Mouse (Mus musculus): ENCODE measurements around the gene Csrp2. TPM values are rescaled to one million over a fixed set of nuclear protein-coding genes. Genes with fewer than 3 reads are reported as not detected.

Csrp2 gene
- total and polyA plus RNA-seq, 3 experiments, result 4.8 to 19.6 TPM; not detected in 1

DNA sequence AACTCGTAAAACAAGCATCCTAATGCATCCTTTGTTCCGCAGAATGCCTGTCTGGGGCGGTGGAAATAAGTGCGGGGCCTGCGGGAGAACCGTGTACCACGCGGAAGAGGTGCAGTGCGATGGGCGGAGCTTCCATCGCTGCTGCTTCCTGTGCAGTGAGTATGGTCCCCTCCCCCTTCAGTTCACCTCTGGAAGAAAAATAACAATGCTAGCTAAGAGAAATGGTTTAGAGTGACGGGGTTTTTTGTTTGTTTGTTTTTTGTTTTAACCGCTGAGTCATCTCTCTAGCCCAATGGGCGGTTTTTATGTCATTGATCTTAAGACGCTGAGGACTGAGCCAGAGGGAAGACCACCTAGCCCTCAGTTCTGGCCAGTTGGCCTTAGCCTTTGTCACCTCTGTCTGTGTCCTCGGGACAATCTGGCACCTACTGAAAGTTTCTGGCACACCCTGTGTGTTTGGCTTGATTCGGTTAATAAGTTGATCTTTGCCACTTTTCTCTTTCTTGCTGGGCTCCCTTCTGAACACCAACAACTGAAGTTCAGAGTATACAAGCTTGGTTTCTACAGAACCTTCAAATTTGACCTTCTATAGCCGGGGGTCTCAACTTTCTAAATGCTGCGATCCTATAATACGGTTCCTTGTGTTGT, 12.4 kb downstream of the Csrp2 start:
- H3K4me1 ChIP-seq (ENCODE audit: control insufficient read depth in 1 of 2, insufficient read depth in 2 of 2, low read length in 2 of 2), result no peaks in the 10 kb centered on the region

DNA sequence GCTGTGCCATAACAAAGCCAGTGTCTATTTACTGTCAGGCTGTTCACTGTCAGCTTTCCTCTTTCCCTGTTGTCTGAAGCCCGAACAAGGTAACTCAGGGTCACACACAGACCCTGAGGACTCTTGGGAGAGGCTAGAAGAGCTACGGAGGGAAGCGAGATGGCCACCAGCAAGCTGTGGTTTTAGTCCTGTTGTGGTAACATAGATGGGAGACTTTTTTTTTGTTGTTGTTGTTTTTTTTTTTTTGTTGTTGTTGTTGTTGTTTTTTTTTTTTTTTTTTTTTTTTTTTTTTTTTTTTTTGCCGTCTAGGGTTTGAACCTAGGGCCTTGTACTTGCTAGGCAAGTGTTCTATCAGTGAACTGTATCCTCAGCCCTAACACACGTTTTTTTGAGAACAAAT, 14.0 kb downstream of the Csrp2 start:
- Histone ChIP-seq H3K4me1 (ENCODE audit: control insufficient read depth in 1 of 2, insufficient read depth in 2 of 2, low read length in 2 of 2) (no peaks in the 10 kb centered on the region), H3K9ac (ENCODE audit: control insufficient read depth, low read depth, low read length, poor library complexity, severe bottlenecking) (no peak overlapping the region), H3K36me3 (ENCODE audit: control insufficient read depth in 1 of 2, insufficient read depth in 2 of 2, low read length in 2 of 2) (no peaks in the 10 kb centered on the region), H3K9me3 (replicated peaks; ENCODE audit: insufficient read depth, low read length) (no peaks in the 10 kb centered on the region), H3K4me3 (ENCODE audit: control insufficient read depth in 1 of 2, insufficient read depth in 1 of 2, low read depth in 2 of 2, low read length in 2 of 2) (no peak overlapping the region), H3K79me2 (ENCODE audit: control insufficient read depth, insufficient read depth, low read length, poor library complexity) (no peaks in the 10 kb centered on the region), H3K27ac (ENCODE audit: control insufficient read depth, low read depth, low read length) (no peak overlapping the region), H3K27me3 (ENCODE audit: control insufficient read depth in 1 of 2, insufficient read depth in 2 of 2, low read length in 2 of 2) (no peaks in the 10 kb centered on the region)
- DNase-seq (ENCODE audit: low read depth, low spot score), result no peak
- TF ChIP-seq MXI1 (IDR thresholded peaks at IDR 0.05; ENCODE audit: low read depth, low read length) (no peak), NELFE (IDR thresholded peaks at IDR 0.05; ENCODE audit: low read depth, low read length) (no peak), MEF2A (IDR thresholded peaks at IDR 0.05; ENCODE audit: extremely low read depth, insufficient replicate concordance, low read depth, low read length, poor library complexity, severe bottlenecking) (no peak), ZMIZ1 (IDR thresholded peaks at IDR 0.05; ENCODE audit: low read depth, low read length) (no peak), POLR2AphosphoS5 (IDR thresholded peaks at IDR 0.05; ENCODE audit: borderline replicate concordance, low read depth, low read length) (no peak), TBP (IDR thresholded peaks at IDR 0.05; ENCODE audit: low read depth, low read length) (no peak), ZKSCAN1 (IDR thresholded peaks at IDR 0.05; ENCODE audit: low read depth, low read length) (no peak), MAX (IDR thresholded peaks at IDR 0.05; ENCODE audit: low read length) (no peak), SIN3A (IDR thresholded peaks at IDR 0.05; ENCODE audit: low read length) (no peak), RCOR1 (IDR thresholded peaks at IDR 0.05; ENCODE audit: low read depth, low read length) (no peak), EP300 (IDR thresholded peaks at IDR 0.05; ENCODE audit: low read depth in 1 of 2, low read length in 2 of 2) (no peak), POLR2AphosphoS2 (IDR thresholded peaks at IDR 0.05; ENCODE audit: low read length) (no peak)

More for the DNA sequence above, 12.4 kb downstream of the Csrp2 start:
- no peak overlapping the region for H3K4me3 ChIP-seq (ENCODE audit: control insufficient read depth in 1 of 2, insufficient read depth in 1 of 2, low read depth in 2 of 2, low read length in 2 of 2)
- no peaks in the 10 kb centered on the region for H3K27me3 ChIP-seq (ENCODE audit: control insufficient read depth in 1 of 2, insufficient read depth in 2 of 2, low read length in 2 of 2)
- no peak for DNase-seq (ENCODE audit: low read depth, low spot score)
- no peaks in the 10 kb centered on the region for H3K9me3 ChIP-seq (replicated peaks; ENCODE audit: insufficient read depth, low read length)
- H3K36me3 ChIP-seq (ENCODE audit: control insufficient read depth in 1 of 2, insufficient read depth in 2 of 2, low read length in 2 of 2), result no peaks in the 10 kb centered on the region
- H3K79me2 ChIP-seq (ENCODE audit: control insufficient read depth, insufficient read depth, low read length, poor library complexity), result no peaks in the 10 kb centered on the region
- TF ChIP-seq HCFC1 (IDR thresholded peaks at IDR 0.05; ENCODE audit: low read depth, low read length) (no peak), MXI1 (IDR thresholded peaks at IDR 0.05; ENCODE audit: low read depth, low read length) (no peak), ZC3H11A (IDR thresholded peaks at IDR 0.05; ENCODE audit: low read depth, low read length) (no peak), GATA1 (IDR thresholded peaks at IDR 0.05; ENCODE audit: low read depth, low read length) (no peak), NELFE (IDR thresholded peaks at IDR 0.05; ENCODE audit: low read depth, low read length) (no peak), MAZ (IDR thresholded peaks at IDR 0.05; ENCODE audit: low read depth, low read length) (no peak), JUND (IDR thresholded peaks at IDR 0.05; ENCODE audit: low read depth, low read length) (no peak), BHLHE40 (IDR thresholded peaks at IDR 0.05; ENCODE audit: borderline replicate concordance, low read depth, low read length) (no peak), RAD21 (IDR thresholded peaks at IDR 0.05; ENCODE audit: low read depth, low read length) (no peak)
- H3K9ac ChIP-seq (ENCODE audit: control insufficient read depth, low read depth, low read length, poor library complexity, severe bottlenecking), result no peak overlapping the region
- H3K27ac ChIP-seq (ENCODE audit: control insufficient read depth, low read depth, low read length), result no peak overlapping the region
